Mouse (Mus musculus) heart, embryonic 10.5 days (tissue): ENCODE data around the gene Stmnd1. TPM values are rescaled to one million over a fixed set of nuclear protein-coding genes. Genes with fewer than 3 reads are reported as not detected.
"Not testable (repeated sequence)": the region's sequence is repeated elsewhere in the genome, so short reads cannot be mapped to it uniquely, and the experiment has no call there.

Experiments used
- DNase-seq: peaks from one replicate; pipeline ENCODE4 v3.0.0-alpha.2; 2017; ENCODE audit warnings: low spot score
- H3K27ac ChIP-seq: fragments of 300-500 bp; sonication (generic); 2 replicates; pipeline ENCODE4 v1.5.1; 2016; ENCODE audit warnings: mild to moderate bottlenecking
- H3K27me3 ChIP-seq: fragments of 300-500 bp; sonication (generic); 2 replicates; pipeline ENCODE4 v1.6.1; 2016; ENCODE audit warnings: mild to moderate bottlenecking; ENCODE audit not compliant: poor library complexity, insufficient read depth, severe bottlenecking
- H3K36me3 ChIP-seq: fragments of 300-500 bp; sonication (generic); 2 replicates; pipeline ENCODE4 v1.6.1; 2016; ENCODE audit warnings: mild to moderate bottlenecking, moderate library complexity
- H3K4me1 ChIP-seq: fragments of 300-500 bp; sonication (generic); 2 replicates; pipeline ENCODE4 v1.6.1; 2016; ENCODE audit warnings: mild to moderate bottlenecking
- H3K4me3 ChIP-seq: fragments of 300-500 bp; sonication (generic); 2 replicates; pipeline ENCODE4 v1.5.1; 2016; ENCODE audit warnings: mild to moderate bottlenecking, moderate library complexity
- H3K9me3 ChIP-seq: fragments of 300-500 bp; sonication (generic); 2 replicates; pipeline ENCODE4 v1.6.1; 2016; ENCODE audit warnings: mild to moderate bottlenecking, moderate library complexity
- WGBS: fragments of 180-500 bp; shearing (Covaris S2); methylation state at CpG from one replicate; pipeline ENCODE4 v1.1.7; 2016; 5-methylcytosine and 5-hydroxymethylcytosine counted together
- polyA plus RNA-seq: library from polyadenylated mRNA; unstranded; fragments of >200 nt; fragmentation: Nextera tagmentation; extraction: Ambion mirVana; gene quantifications from 2 replicates; pipeline ENCODE4 v1.2.1, GENCODE M21; 2016

Gene Stmnd1
- 0.25 and 0.44 TPM in 2 replicates for polyA plus RNA-seq

DNA sequence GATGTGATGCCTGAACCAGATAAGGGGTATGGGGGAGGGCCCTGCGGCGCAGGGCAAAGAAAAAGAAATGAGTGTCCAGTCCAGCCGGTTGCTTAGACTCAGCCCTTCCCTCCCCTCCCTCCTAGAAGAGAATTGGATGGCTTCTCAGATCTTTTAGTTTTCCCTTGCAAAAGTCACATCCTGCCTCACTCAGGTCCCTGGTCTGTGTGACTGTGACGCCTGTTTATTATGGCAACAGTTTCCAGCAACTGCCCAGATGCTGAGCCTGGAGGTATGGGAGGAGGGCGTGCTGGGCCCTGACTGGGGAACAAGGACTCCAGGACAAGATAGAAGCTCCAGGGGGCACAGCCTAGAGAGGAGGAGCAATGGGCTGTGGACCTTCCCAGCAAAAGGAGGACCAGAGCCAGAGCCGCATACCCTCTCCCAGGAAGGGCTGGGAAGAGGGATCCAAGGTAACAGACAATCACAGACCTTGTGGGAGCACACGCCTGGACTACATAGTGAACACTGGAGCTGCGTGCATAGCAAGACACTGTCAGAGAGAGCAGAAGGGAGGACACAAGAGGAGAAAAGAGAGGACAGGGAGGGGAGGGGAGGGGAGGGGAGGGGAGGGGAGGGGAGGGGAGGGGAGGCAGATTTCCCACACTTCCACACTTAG lies at the start of gene Stmnd1:
TSS of gene Stmnd1 (plus strand) at position 269 of the 658 bp plus-strand sequence.
- Histone ChIP-seq H3K9me3 (no peaks in the 10 kb centered on the region), H3K4me3 (peak within 1 kb of the TSS; percentile 49), H3K4me1 (peaks cover 21% of the 10 kb centered on the region), H3K27ac (peak within 1 kb of the TSS; percentile 57), H3K36me3 (no peaks in the 10 kb centered on the region), H3K27me3 (no peaks in the 10 kb centered on the region)
- 9% methylated on average over 8 of the region's 8 CpGs for WGBS
- DNase-seq: peak; percentile 82

GRCm38 (mm10) chr13:46226956-46227355 lies 46.6 kb upstream of the Stmnd1 start:
- WGBS: 37% methylated on average over 2 of the region's 2 CpGs
- no peak overlapping the region for H3K4me3 ChIP-seq
- no peaks in the 10 kb centered on the region for H3K36me3 ChIP-seq
- no peaks in the 10 kb centered on the region for H3K9me3 ChIP-seq
- H3K4me1 ChIP-seq: peaks cover 7% of the 10 kb centered on the region; the same call in 1 of the 2 replicates
- DNase-seq: no peak
- no peak overlapping the region for H3K27ac ChIP-seq
- no peaks in the 10 kb centered on the region for H3K27me3 ChIP-seq

DNA sequence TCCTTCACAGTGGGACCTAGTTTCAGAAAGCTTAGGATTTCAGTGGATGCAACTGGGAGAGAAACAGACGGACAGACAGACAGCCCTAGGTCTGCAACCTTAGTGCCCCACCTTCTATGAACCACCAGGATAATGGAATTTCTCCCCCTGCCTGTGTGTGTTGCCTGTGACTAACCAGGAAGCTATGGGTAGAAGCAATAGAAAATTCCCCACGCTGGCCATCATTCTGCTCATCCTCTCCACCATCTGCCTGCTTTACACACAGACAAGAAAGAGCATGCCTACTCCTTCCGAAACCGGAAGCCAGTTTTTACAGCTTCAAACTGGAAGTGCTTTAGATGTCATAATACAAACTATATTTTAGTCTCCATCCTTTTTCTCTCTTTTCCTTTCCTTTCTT lies 46.0 kb upstream of the Stmnd1 start:
- no peaks in the 10 kb centered on the region for H3K27me3 ChIP-seq
- H3K4me3 ChIP-seq: no peak overlapping the region
- no peak overlapping the region for H3K27ac ChIP-seq
- H3K36me3 ChIP-seq: no peaks in the 10 kb centered on the region
- DNase-seq: no peak
- no peaks in the 10 kb centered on the region for H3K9me3 ChIP-seq
- WGBS: 81% methylated on average over 4 of the region's 4 CpGs
- peaks cover 7% of the 10 kb centered on the region; the same call in 1 of the 2 replicates for H3K4me1 ChIP-seq

DNA sequence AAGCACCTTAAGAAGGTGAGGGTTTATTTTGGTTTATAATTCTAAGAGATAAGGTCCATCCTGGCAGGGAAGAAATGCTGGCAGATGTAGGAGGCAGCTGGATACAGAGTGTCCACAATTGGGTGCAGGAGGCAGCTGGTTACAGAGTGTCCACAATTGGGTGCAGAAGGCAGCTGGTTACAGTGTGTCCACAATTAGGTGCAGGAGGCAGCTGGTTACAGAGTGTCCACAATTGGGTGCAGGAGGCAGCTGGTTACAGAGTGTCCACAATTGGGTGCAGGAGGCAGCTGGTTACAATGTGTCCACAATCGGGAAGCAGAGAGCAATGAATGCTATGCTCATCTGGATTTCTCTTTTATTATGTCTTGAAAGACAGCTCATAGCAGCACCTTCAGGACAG lies 44.8 kb upstream of the Stmnd1 start:
- WGBS: 77% methylated on average over 1 of the region's 1 CpGs
- DNase-seq, H3K36me3 ChIP-seq, H3K27ac ChIP-seq, H3K4me1 ChIP-seq, H3K9me3 ChIP-seq, H3K27me3 ChIP-seq, H3K4me3 ChIP-seq: not testable (repeated sequence)

DNA sequence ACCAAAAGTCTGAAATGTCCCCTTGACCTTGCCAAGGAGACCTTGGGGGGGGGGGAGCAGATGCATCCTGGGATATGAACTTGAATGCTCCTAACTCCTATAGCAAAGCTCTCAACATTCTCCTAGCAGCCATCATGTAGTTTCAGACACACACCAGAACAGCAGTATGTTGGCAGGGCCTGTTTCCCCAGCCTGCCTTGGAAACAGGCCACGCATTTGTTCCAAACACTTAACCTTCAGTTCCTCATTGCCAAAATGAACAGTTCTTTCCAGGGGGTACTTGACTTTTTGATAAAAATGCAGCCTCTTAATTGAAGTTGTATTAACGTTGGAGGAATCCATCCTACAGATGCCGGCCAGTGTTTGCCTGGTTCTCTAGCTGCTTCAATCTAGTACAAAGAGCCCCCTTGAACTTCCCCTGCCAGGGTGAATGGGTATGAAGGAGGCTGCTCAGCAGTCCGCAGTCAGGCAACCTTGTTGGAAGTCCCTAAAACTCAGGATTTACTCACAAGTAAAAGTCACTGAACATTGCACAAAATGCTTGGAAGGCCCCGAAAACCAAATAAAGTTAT lies 41.9 kb upstream of the Stmnd1 start:
- H3K9me3 ChIP-seq: no peaks in the 10 kb centered on the region
- no peaks in the 10 kb centered on the region for H3K27me3 ChIP-seq
- H3K36me3 ChIP-seq: no peaks in the 10 kb centered on the region
- 79% methylated on average over 5 of the region's 5 CpGs for WGBS
- H3K27ac ChIP-seq: no peak overlapping the region
- no peak overlapping the region for H3K4me3 ChIP-seq
- H3K4me1 ChIP-seq: peaks cover 7% of the 10 kb centered on the region; the same call in 1 of the 2 replicates
- no peak for DNase-seq

DNA sequence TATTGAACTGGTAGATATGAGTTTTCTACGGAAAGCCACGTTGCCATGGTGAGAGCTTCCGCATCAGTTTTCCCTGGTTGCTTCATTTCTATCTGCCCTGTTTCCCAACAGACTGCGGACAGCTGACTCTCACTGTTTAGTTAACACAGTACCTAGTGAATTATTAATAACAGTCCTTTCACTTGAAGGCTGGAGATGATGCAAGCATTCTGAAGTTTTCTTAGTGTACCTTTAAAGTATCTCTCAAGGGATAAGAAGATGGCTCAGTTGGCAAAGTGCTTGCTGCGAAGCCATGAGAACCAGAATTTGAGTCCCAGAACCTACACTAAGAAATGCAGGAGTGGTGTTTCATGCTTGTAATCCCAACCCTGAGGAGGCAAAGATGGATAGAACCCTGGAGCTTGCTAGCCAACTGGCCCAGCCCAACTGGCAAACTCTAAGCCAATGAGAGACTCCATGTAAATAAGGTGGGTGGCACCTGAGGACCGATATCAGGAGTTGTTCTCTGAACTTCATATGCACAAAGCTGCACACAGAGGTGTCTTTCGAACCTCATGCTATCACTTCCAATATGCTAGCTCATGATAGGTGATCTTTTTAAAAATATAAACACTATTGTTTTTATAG lies 35.7 kb upstream of the Stmnd1 start:
- no peaks in the 10 kb centered on the region for H3K9me3 ChIP-seq
- 80% methylated on average over 7 of the region's 7 CpGs for WGBS
- no peak for DNase-seq

GRCm38 (mm10) chr13:46238796-46239195 lies 34.7 kb upstream of the Stmnd1 start:
- Histone ChIP-seq H3K4me3 (no peak overlapping the region), H3K4me1 (no peaks in the 10 kb centered on the region), H3K36me3 (no peaks in the 10 kb centered on the region), H3K27me3 (no peaks in the 10 kb centered on the region), H3K9me3 (no peaks in the 10 kb centered on the region), H3K27ac (no peak overlapping the region)
- WGBS: 83% methylated on average over 7 of the region's 7 CpGs
- DNase-seq: no peak

More for the DNA sequence above, 35.7 kb upstream of the Stmnd1 start:
- H3K4me1 ChIP-seq: no peaks in the 10 kb centered on the region
- H3K27ac ChIP-seq: no peak overlapping the region
- H3K4me3 ChIP-seq: no peak overlapping the region
- H3K27me3 ChIP-seq: no peaks in the 10 kb centered on the region
- no peaks in the 10 kb centered on the region for H3K36me3 ChIP-seq

DNA sequence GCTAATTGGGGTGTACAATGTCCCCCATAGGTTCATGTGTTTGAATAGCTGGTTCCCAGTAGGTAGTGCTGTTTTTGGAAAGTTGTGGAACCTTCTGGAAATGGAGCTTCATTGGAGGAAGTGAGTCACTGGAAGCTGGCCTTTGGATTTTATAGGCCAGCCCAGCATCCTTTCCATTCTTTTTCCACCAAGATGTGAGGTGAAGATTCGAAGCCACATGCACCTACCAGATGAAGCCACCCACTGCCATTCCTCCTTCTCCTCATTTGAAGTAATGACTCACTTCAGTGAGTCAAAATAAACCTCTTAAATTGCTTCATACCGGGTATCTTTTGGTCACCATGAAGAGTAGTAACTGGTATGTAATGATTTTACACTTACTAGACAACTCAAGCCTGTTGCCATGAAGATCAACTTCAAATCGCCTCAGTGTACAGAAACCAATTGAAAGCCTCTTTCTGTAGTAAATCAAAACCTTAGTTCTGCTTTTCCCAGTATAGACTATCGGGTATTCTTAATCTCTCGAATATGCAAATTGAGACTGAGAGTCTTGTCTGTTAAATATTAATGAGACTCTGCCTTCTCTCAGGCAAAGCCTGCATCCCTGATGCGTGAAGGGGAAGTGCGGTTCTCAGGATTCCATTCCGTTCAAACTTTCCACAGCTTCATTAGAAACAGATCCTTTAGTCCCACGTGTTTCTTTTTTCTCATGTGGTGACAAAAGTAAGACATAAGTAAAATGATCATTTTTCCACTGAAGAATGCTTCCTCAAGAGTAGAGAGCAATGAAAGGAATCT lies 31.9 kb upstream of the Stmnd1 start:
- H3K4me3 ChIP-seq: no peak overlapping the region
- no peak overlapping the region for H3K27ac ChIP-seq
- no peak for DNase-seq
- H3K36me3 ChIP-seq: no peaks in the 10 kb centered on the region
- H3K9me3 ChIP-seq: no peaks in the 10 kb centered on the region
- no peaks in the 10 kb centered on the region for H3K4me1 ChIP-seq
- H3K27me3 ChIP-seq: no peaks in the 10 kb centered on the region
- WGBS: 78% methylated on average over 9 of the region's 9 CpGs

- Histone ChIP-seq H3K36me3 (no peaks in the 10 kb centered on the region), H3K4me1 (peaks cover 20% of the 10 kb centered on the region), H3K4me3 (no peak overlapping the region), H3K27ac (no peak overlapping the region), H3K27me3 (no peaks in the 10 kb centered on the region), H3K9me3 (no peaks in the 10 kb centered on the region)
- 59% methylated on average over 3 of the region's 3 CpGs for WGBS
- no peak for DNase-seq
Observed at GRCm38 (mm10) chr13:46253753-46254152, 19.8 kb upstream of the Stmnd1 start.

- WGBS: 89% methylated on average over 5 of the region's 5 CpGs
- DNase-seq: no peak
- no peaks in the 10 kb centered on the region for H3K27me3 ChIP-seq
Observed at GRCm38 (mm10) chr13:46254171-46254570, 19.4 kb upstream of the Stmnd1 start.

DNA sequence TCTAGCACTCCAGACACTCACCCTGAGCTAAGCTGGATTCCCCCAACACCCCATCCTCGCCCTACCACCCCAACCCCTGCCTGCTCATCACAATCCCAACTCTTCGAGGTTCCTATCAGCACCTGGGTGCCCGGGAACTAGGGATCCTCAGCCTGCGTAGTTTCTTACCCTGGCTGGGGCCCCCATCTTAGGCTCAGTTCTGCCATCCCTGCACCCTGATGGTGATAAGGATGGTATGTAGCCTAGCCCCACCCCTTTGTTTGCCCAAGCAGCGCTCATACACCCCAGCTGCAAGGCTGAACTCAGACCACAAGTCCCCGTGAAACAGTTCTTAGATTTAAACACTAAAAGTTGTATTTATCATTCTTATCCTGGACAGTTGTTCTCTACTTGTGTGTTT lies 17.9 kb upstream of the Stmnd1 start:
- no peak for DNase-seq
- Histone ChIP-seq H3K36me3 (no peaks in the 10 kb centered on the region), H3K27ac (peak overlapping the region; percentile 59), H3K4me1 (peaks cover 20% of the 10 kb centered on the region), H3K9me3 (no peaks in the 10 kb centered on the region), H3K4me3 (0 out of 2 replicates have a peak overlapping the region, but pooled peaks have one; percentile 16), H3K27me3 (no peaks in the 10 kb centered on the region)
- 44% methylated on average over 6 of the region's 6 CpGs for WGBS

More at GRCm38 (mm10) chr13:46254171-46254570, 19.4 kb upstream of the Stmnd1 start:
- Histone ChIP-seq H3K4me1 (peaks cover 20% of the 10 kb centered on the region), H3K4me3 (no peak overlapping the region), H3K27ac (no peak overlapping the region), H3K36me3 (no peaks in the 10 kb centered on the region), H3K9me3 (no peaks in the 10 kb centered on the region)

GRCm38 (mm10) chr13:46257847-46258246 lies 15.7 kb upstream of the Stmnd1 start:
- Histone ChIP-seq H3K36me3 (no peaks in the 10 kb centered on the region), H3K27ac (no peak overlapping the region), H3K4me3 (no peak overlapping the region), H3K9me3 (no peaks in the 10 kb centered on the region), H3K4me1 (peaks cover 20% of the 10 kb centered on the region), H3K27me3 (no peaks in the 10 kb centered on the region)
- DNase-seq: peak; percentile 78
- WGBS: 4% methylated on average over 4 of the region's 4 CpGs

DNA sequence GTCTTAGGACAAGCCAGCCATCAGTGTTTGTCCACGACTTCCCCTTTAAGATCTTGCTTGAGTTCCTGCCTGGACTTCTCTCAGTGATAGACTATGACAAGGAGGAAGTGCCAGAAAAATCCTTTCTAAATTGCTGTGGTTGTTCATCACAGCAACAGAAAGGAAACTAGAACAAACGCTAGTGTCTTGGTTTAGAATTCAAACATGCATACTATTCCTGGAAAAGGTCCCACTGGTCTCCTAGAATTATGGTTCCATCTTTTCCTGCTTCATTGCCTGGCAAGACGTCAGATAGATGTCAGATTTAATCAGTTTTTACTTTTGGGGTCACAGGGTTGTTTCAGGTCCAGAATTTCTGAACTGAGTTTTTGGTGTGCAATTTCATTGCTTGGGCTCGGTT lies 14.0 kb upstream of the Stmnd1 start:
- H3K27ac ChIP-seq: no peak overlapping the region
- no peaks in the 10 kb centered on the region for H3K27me3 ChIP-seq
- WGBS: 61% methylated on average over 4 of the region's 4 CpGs
- DNase-seq: no peak
- H3K4me3 ChIP-seq: no peak overlapping the region
- H3K36me3 ChIP-seq: no peaks in the 10 kb centered on the region
- H3K9me3 ChIP-seq: no peaks in the 10 kb centered on the region
- peaks cover 14% of the 10 kb centered on the region for H3K4me1 ChIP-seq
